Mouse (Mus musculus): ENCODE data around the gene Erp27. TPM values are rescaled to one million over a fixed set of nuclear protein-coding genes. Genes with fewer than 3 reads are reported as not detected.

Erp27 gene
- total and polyA plus RNA-seq, 2 experiments from 2014 or later = not detected

- H3K27me3 ChIP-seq (ENCODE audit: insufficient read depth, low read length) = no peaks in the 10 kb centered on the region
- H3K27ac ChIP-seq = no peak overlapping the region
- DNase-seq (ENCODE audit: low spot score) (no peak), ATAC-seq (no peak)
- H3K36me3 ChIP-seq (ENCODE audit: insufficient read depth, low read length) = no peaks in the 10 kb centered on the region
- 75% methylated on average over 1 of the region's 2 CpGs for WGBS
- H3K9ac ChIP-seq (replicated peaks; ENCODE audit: low read length) = no peak overlapping the region
- H3K4me1 ChIP-seq (ENCODE audit: insufficient read depth, low read length) = no peaks in the 10 kb centered on the region
- no peak for TF ChIP-seq CTCF (IDR thresholded peaks at IDR 0.05; ENCODE audit: low read depth)
- no peak overlapping the region for H3K4me2 ChIP-seq (ENCODE audit: low read depth, low read length)
- no peak overlapping the region for H3K4me3 ChIP-seq (ENCODE audit: low read length)
- H3K9me3 ChIP-seq (ENCODE audit: low read length) = no peaks in the 10 kb centered on the region
These were observed 9.2 kb downstream of the Erp27 start for GRCm38 (mm10) chr6:136912751-136913265.

GRCm38 (mm10) chr6:136910247-136910890 lies 11.6 kb downstream of the Erp27 start:
- no peak for TF ChIP-seq CTCF (IDR thresholded peaks at IDR 0.05; ENCODE audit: low read depth)
- peak; percentile 58 for DNase-seq (ENCODE audit: low spot score)
- Histone ChIP-seq H3K4me3 (ENCODE audit: low read length) (no peak overlapping the region), H3K36me3 (ENCODE audit: insufficient read depth, low read length) (no peaks in the 10 kb centered on the region), H3K4me2 (ENCODE audit: low read depth, low read length) (no peak overlapping the region), H3K9ac (replicated peaks; ENCODE audit: low read length) (no peak overlapping the region), H3K27me3 (ENCODE audit: insufficient read depth, low read length) (no peaks in the 10 kb centered on the region), H3K9me3 (ENCODE audit: low read length) (no peaks in the 10 kb centered on the region), H3K4me1 (ENCODE audit: insufficient read depth, low read length) (no peaks in the 10 kb centered on the region), H3K27ac (no peak overlapping the region)
- ATAC-seq = no peak
- 71% methylated on average over 9 of the region's 9 CpGs for WGBS

- Histone ChIP-seq H3K4me1 (ENCODE audit: insufficient read depth, low read length) (no peaks in the 10 kb centered on the region), H3K27ac (no peak overlapping the region), H3K27me3 (ENCODE audit: insufficient read depth, low read length) (no peaks in the 10 kb centered on the region), H3K36me3 (ENCODE audit: insufficient read depth, low read length) (no peaks in the 10 kb centered on the region), H3K4me2 (ENCODE audit: low read depth, low read length) (no peak overlapping the region), H3K9me3 (ENCODE audit: low read length) (no peaks in the 10 kb centered on the region), H3K9ac (replicated peaks; ENCODE audit: low read length) (no peak overlapping the region), H3K4me3 (ENCODE audit: low read length) (no peak overlapping the region)
- DNase-seq (ENCODE audit: low spot score) (no peak), ATAC-seq (no peak; the same call in 1 of the 2 replicates)
- 65% methylated on average over 10 of the region's 10 CpGs for WGBS
- TF ChIP-seq CTCF (IDR thresholded peaks at IDR 0.05; ENCODE audit: low read depth) = no peak
These were observed 15.1 kb downstream of the Erp27 start for GRCm38 (mm10) chr6:136906937-136907293.

- H3K4me3 ChIP-seq (ENCODE audit: low read length) = no peak overlapping the region
- H3K4me1 ChIP-seq (ENCODE audit: insufficient read depth, low read length) = no peaks in the 10 kb centered on the region
- TF ChIP-seq CTCF (IDR thresholded peaks at IDR 0.05; ENCODE audit: low read depth) = no peak
- WGBS = 84% methylated on average over 19 of the region's 19 CpGs
- H3K4me2 ChIP-seq (ENCODE audit: low read depth, low read length) = no peak overlapping the region
- H3K9ac ChIP-seq (replicated peaks; ENCODE audit: low read length) = no peak overlapping the region
- no peak for ATAC-seq
- H3K27me3 ChIP-seq (ENCODE audit: insufficient read depth, low read length) = no peaks in the 10 kb centered on the region
- no peak overlapping the region for H3K27ac ChIP-seq
- DNase-seq (ENCODE audit: low spot score) = no peak
- H3K9me3 ChIP-seq (ENCODE audit: low read length) = no peaks in the 10 kb centered on the region
- no peaks in the 10 kb centered on the region for H3K36me3 ChIP-seq (ENCODE audit: insufficient read depth, low read length)
These were observed 15.6 kb downstream of the Erp27 start for GRCm38 (mm10) chr6:136906283-136906936.

GRCm38 (mm10) chr6:136903885-136904470 lies 18.0 kb downstream of the Erp27 start:
- Histone ChIP-seq H3K9ac (replicated peaks; ENCODE audit: low read length) (no peak overlapping the region), H3K27me3 (ENCODE audit: insufficient read depth, low read length) (no peaks in the 10 kb centered on the region), H3K4me2 (ENCODE audit: low read depth, low read length) (no peak overlapping the region), H3K4me3 (ENCODE audit: low read length) (no peak overlapping the region), H3K36me3 (ENCODE audit: insufficient read depth, low read length) (no peaks in the 10 kb centered on the region), H3K4me1 (ENCODE audit: insufficient read depth, low read length) (no peaks in the 10 kb centered on the region), H3K9me3 (ENCODE audit: low read length) (no peaks in the 10 kb centered on the region), H3K27ac (no peak overlapping the region)
- TF ChIP-seq CTCF (IDR thresholded peaks at IDR 0.05; ENCODE audit: low read depth) = no peak
- WGBS = 62% methylated on average over 8 of the region's 8 CpGs
- DNase-seq (ENCODE audit: low spot score) (no peak), ATAC-seq (no peak)

- no peak for ATAC-seq
- Histone ChIP-seq H3K4me2 (ENCODE audit: low read depth, low read length) (no peak overlapping the region), H3K4me1 (ENCODE audit: insufficient read depth, low read length) (no peaks in the 10 kb centered on the region), H3K4me3 (ENCODE audit: low read length) (no peak overlapping the region), H3K9ac (replicated peaks; ENCODE audit: low read length) (no peak overlapping the region), H3K36me3 (ENCODE audit: insufficient read depth, low read length) (no peaks in the 10 kb centered on the region), H3K27me3 (ENCODE audit: insufficient read depth, low read length) (no peaks in the 10 kb centered on the region), H3K9me3 (ENCODE audit: low read length) (no peaks in the 10 kb centered on the region), H3K27ac (no peak overlapping the region)
- TF ChIP-seq CTCF (IDR thresholded peaks at IDR 0.05; ENCODE audit: low read depth) = no peak
- 88% methylated on average over 9 of the region's 9 CpGs for WGBS
- no peak for DNase-seq (ENCODE audit: low spot score)
These were observed 19.5 kb downstream of the Erp27 start for GRCm38 (mm10) chr6:136902527-136902926.

- H3K4me1 ChIP-seq (ENCODE audit: insufficient read depth, low read length) = no peaks in the 10 kb centered on the region
- no peak overlapping the region for H3K4me2 ChIP-seq (ENCODE audit: low read depth, low read length)
- no peaks in the 10 kb centered on the region for H3K9me3 ChIP-seq (ENCODE audit: low read length)
- ATAC-seq (no peak), DNase-seq (ENCODE audit: low spot score) (no peak)
- no peak overlapping the region for H3K9ac ChIP-seq (replicated peaks; ENCODE audit: low read length)
- no peaks in the 10 kb centered on the region for H3K36me3 ChIP-seq (ENCODE audit: insufficient read depth, low read length)
- H3K4me3 ChIP-seq (ENCODE audit: low read length) = no peak overlapping the region
- H3K27me3 ChIP-seq (ENCODE audit: insufficient read depth, low read length) = no peaks in the 10 kb centered on the region
- H3K27ac ChIP-seq = no peak overlapping the region
- TF ChIP-seq CTCF (IDR thresholded peaks at IDR 0.05; ENCODE audit: low read depth) = no peak
- WGBS = 80% methylated on average over 2 of the region's 2 CpGs
These were observed 21.0 kb downstream of the Erp27 start for GRCm38 (mm10) chr6:136901010-136901409.

All from hindbrain, postnatal 0 days (tissue).